Mouse (Mus musculus): ENCODE measurements around the gene Rabac1.

Gene Rabac1

GRCm38 (mm10) chr7:24980439-24980838 is 7.9 kb upstream of the Rabac1 start:
- DNase-seq (ENCODE audit: low spot score), result no peak

- no peak for DNase-seq (ENCODE audit: low spot score)
These were observed 6.2 kb upstream of the Rabac1 start for GRCm38 (mm10) chr7:24978781-24979180.

GRCm38 (mm10) chr7:24974893-24975595 is 2.5 kb upstream of the Rabac1 start:
- DNase-seq (ENCODE audit: low spot score), result no peak

GRCm38 (mm10) chr7:24973902-24974301 is 1.3 kb upstream of the Rabac1 start:
- DNase-seq (ENCODE audit: low spot score), result no peak

GRCm38 (mm10) chr7:24973208-24973607 is 654 bp upstream of the Rabac1 start:
- no peak for DNase-seq (ENCODE audit: low spot score)

GRCm38 (mm10) chr7:24971261-24971971 is 1.1 kb downstream of the Rabac1 start:
- peak; percentile 40 for DNase-seq (ENCODE audit: low spot score)

GRCm38 (mm10) chr7:24970341-24970740 is 2.2 kb downstream of the Rabac1 start:
- DNase-seq (ENCODE audit: low spot score), result no peak

GRCm38 (mm10) chr7:24969805-24970204 is 2.7 kb downstream of the Rabac1 start:
- no peak for DNase-seq (ENCODE audit: low spot score)

GRCm38 (mm10) chr7:24968463-24968862 is 4.1 kb downstream of the Rabac1 start:
- no peak for DNase-seq (ENCODE audit: low spot score)

GRCm38 (mm10) chr7:24967966-24968365 is 4.6 kb downstream of the Rabac1 start:
- no peak for DNase-seq (ENCODE audit: low spot score)

- peak; percentile 75 for DNase-seq (ENCODE audit: low spot score)
These were observed 7.5 kb downstream of the Rabac1 start for GRCm38 (mm10) chr7:24964897-24965535.

GRCm38 (mm10) chr7:24964288-24964687 is 8.3 kb downstream of the Rabac1 start:
- no peak for DNase-seq (ENCODE audit: low spot score)

GRCm38 (mm10) chr7:24955226-24955625 is 17.3 kb downstream of the Rabac1 start:
- DNase-seq (ENCODE audit: low spot score), result no peak

- no peak for DNase-seq (ENCODE audit: low spot score)
These were observed 18.1 kb downstream of the Rabac1 start for GRCm38 (mm10) chr7:24954450-24954849.

GRCm38 (mm10) chr7:24953966-24954365 is 18.6 kb downstream of the Rabac1 start:
- no peak for DNase-seq (ENCODE audit: low spot score)

GRCm38 (mm10) chr7:24949958-24950623 is 22.5 kb downstream of the Rabac1 start:
- no peak for DNase-seq (ENCODE audit: low spot score)

- no peak for DNase-seq (ENCODE audit: low spot score)
These were observed 23.8 kb downstream of the Rabac1 start for GRCm38 (mm10) chr7:24948774-24949173.

- DNase-seq (ENCODE audit: low spot score), result no peak
These were observed 25.1 kb downstream of the Rabac1 start for GRCm38 (mm10) chr7:24947316-24948048.

- no peak for DNase-seq (ENCODE audit: low spot score)
These were observed 28.1 kb downstream of the Rabac1 start, which contains the start of gene Gm4881 for GRCm38 (mm10) chr7:24944257-24944950. TSS of gene Gm4881 (minus strand) at chr7:24944494.

- no peak for DNase-seq (ENCODE audit: low spot score)
These were observed 28.9 kb downstream of the Rabac1 start for GRCm38 (mm10) chr7:24943641-24944040.

- DNase-seq (ENCODE audit: low spot score), result no peak
These were observed 40.9 kb downstream of the Rabac1 start for GRCm38 (mm10) chr7:24931651-24932050.

Measured in layer of hippocampus, adult 9-10 months (tissue).